Comparison of ENCODE assay signal across 27 mouse cellular contexts in the genomic region with DNA sequence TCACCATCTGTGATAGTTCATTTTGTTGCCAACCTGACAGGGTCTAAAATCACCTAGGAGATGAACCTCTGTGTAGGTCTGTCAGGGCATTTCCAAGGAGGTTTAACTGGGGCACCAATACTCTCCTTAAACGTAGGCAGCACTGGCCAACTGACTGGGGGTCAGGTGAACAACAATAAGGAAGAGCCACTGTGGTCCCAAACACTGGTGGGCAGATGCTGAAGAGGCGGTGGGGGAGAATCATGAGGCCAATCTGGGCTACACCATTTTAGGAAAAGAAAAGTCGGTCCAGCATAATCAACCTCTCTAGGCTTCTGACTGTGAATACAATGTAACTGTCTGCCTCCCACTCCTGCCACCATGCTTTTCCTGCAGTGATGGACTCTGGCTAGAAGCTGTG. TPM values are rescaled to one million over a fixed set of nuclear protein-coding genes. Genes with fewer than 3 reads are reported as not detected.
DNase-seq lines count a peak whose midpoint lies in the region; ATAC-seq and TF ChIP-seq lines count a peak whose summit lies in the region.
"Had no signal": no experiment of that assay in that cellular context is flagged by ENCODE, and none has a peak within 500 bp of the region (broad histone marks: within the 10 kb centered on the region; RNA-seq: fewer than 3 reads in every experiment).

No protein-coding gene starts in this region.

- 84% methylated on average over 3 of the region's 3 CpGs for WGBS in intestine, postnatal 0 days

- H3K4me3 ChIP-seq in left cerebral cortex, adult 2 months, result no peak overlapping the region
- H3K4me3 ChIP-seq in layer of hippocampus, adult 2 months, result no peak overlapping the region
- no peak overlapping the region for H3K4me3 ChIP-seq in intestine, postnatal 0 days (ENCODE audit: low read depth, low read length)
- H3K4me3 ChIP-seq: embryonic facial prominence, embryonic 15.5 days; heart, adult 2 months; heart, embryonic 15.5 days; limb, embryonic 15.5 days had no signal

- no peaks in the 10 kb centered on the region for H3K4me1 ChIP-seq in intestine, postnatal 0 days (replicated peaks; ENCODE audit: control insufficient read depth, insufficient read depth, low read length)
- H3K4me1 ChIP-seq: embryonic facial prominence, embryonic 15.5 days; heart, embryonic 15.5 days; limb, embryonic 15.5 days had no signal

- no peak overlapping the region for H3K9ac ChIP-seq in intestine, postnatal 0 days (ENCODE audit: low read depth, low read length)
- H3K9ac ChIP-seq: embryonic facial prominence, embryonic 15.5 days; forebrain, postnatal 0 days; heart, embryonic 15.5 days; limb, embryonic 15.5 days had no signal

- H3K27me3 ChIP-seq in intestine, postnatal 0 days (replicated peaks; ENCODE audit: control insufficient read depth, insufficient read depth, low read length), result no peaks in the 10 kb centered on the region
- H3K27me3 ChIP-seq: embryonic facial prominence, embryonic 15.5 days; heart, embryonic 15.5 days; limb, embryonic 15.5 days had no signal

- peak overlapping the region; percentile 32; the same call in 1 of the 2 replicates for H3K27ac ChIP-seq in left cerebral cortex, adult 2 months
- peak overlapping the region; percentile 83 for H3K27ac ChIP-seq in layer of hippocampus, adult 2 months
- no peak overlapping the region for H3K27ac ChIP-seq in intestine, postnatal 0 days (ENCODE audit: low read depth, low read length)
- H3K27ac ChIP-seq: embryonic facial prominence, embryonic 15.5 days; heart, adult 2 months; heart, embryonic 15.5 days; kidney, postnatal 0 days; limb, embryonic 15.5 days; stomach, postnatal 0 days had no signal

- no peaks in the 10 kb centered on the region for H3K36me3 ChIP-seq in intestine, postnatal 0 days (ENCODE audit: control insufficient read depth, insufficient read depth)
- H3K36me3 ChIP-seq: embryonic facial prominence, embryonic 15.5 days; heart, embryonic 15.5 days; limb, embryonic 15.5 days had no signal

- ATAC-seq in intestine, postnatal 0 days, result no peak
- ATAC-seq in megakaryocyte, adult 5-6 weeks (ENCODE audit: poor library complexity, severe bottlenecking), result no peak
- ATAC-seq: forebrain, postnatal 0 days; hindbrain, embryonic 16.5 days; intestine, embryonic 16.5 days had no signal

- DNase-seq in left cerebral cortex, adult 2 months (ENCODE audit: extremely low spot score in 1 of 2, low spot score in 2 of 2), result peak in 1 of 2 experiments; percentile 30
- no peak for DNase-seq in left cerebral cortex, postnatal 4 days
- peak; percentile 37 to 50 for DNase-seq in layer of hippocampus, adult 2 months (ENCODE audit: low spot score in 2 of 2)
- DNase-seq in layer of hippocampus, postnatal 36 days, result peak; percentile 42 to 64
- peak; percentile 14 to 44 for DNase-seq in right cerebral cortex, postnatal 36 days (ENCODE audit: low spot score in 2 of 2)
- DNase-seq in lung, postnatal 25 days (ENCODE audit: low spot score), result no peak
- DNase-seq: adrenal gland, postnatal 25 days; cerebellum, adult 11-12 months; cerebellum, postnatal 25 days; forebrain, postnatal 0 days; heart, adult 2 months; lung, postnatal 36 days; thymus, postnatal 14 days had no signal

- no peak overlapping the region for H3K4me2 ChIP-seq in intestine, postnatal 0 days (replicated peaks; ENCODE audit: low read depth)
- H3K4me2 ChIP-seq: embryonic facial prominence, embryonic 15.5 days; heart, embryonic 15.5 days; limb, embryonic 15.5 days had no signal

- no peak for TF ChIP-seq CTCF in left cerebral cortex, adult 2 months (IDR thresholded peaks at IDR 0.05)
- no peak for TF ChIP-seq CTCF in layer of hippocampus, adult 2 months (conservative IDR thresholded peaks at IDR 0.05)
- no peak for TF ChIP-seq CTCF in intestine, postnatal 0 days (IDR thresholded peaks at IDR 0.05; ENCODE audit: low read depth)

- intact Hi-C loops in left cerebral cortex, adult 2 months (cut with DNase I), result no loop called here
- intact Hi-C loops in left cerebral cortex, postnatal 4 days (cut with DNase I), result no loop called here

- H3K9me3 ChIP-seq in intestine, postnatal 0 days (ENCODE audit: control insufficient read depth), result no peaks in the 10 kb centered on the region
- H3K9me3 ChIP-seq: embryonic facial prominence, embryonic 15.5 days; heart, embryonic 15.5 days; limb, embryonic 15.5 days had no signal

RNA-seq across cellular contexts. Expression of gene Pdyn, which starts 40.9 kb away (rescaled TPM):
- total RNA-seq in left cerebral cortex, adult 2 months (2021), result 10 to 100 TPM; 29.6 to 33.9 TPM
- total RNA-seq in left cerebral cortex, postnatal 4 days (2021), result 1 to 10 TPM; 8.6 to 9.1 TPM
- 10 to 100 TPM; 12.0 to 16.9 TPM for total RNA-seq in layer of hippocampus, adult 2 months (2021)
- total RNA-seq in layer of hippocampus, postnatal 36 days (2021), result 10 to 100 TPM; 13.1 to 14.2 TPM
- 1.2 and 1.5 TPM in 2 replicates for polyA plus RNA-seq in intestine, postnatal 0 days (2015; fragmentation: Nextera tagmentation; extraction: Ambion mirVana)
- total RNA-seq in megakaryocyte, adult 5-6 weeks (2015), result not detected in 2 replicates
- not detected in 2 replicates for total RNA-seq in megakaryocyte, adult 5-6 weeks (2017)
- total RNA-seq: CH12.LX; gastrocnemius, adult 8-10 months; heart, adult 2 months; hematopoietic stem cell, adult 5-6 weeks; MEL had no signal
- polyA plus RNA-seq: embryonic facial prominence, embryonic 15.5 days; heart, adult 2 months; liver, embryonic 16.5 days had no signal

RNA-seq across cellular contexts. Expression of gene Stk35, which starts 59.8 kb away (rescaled TPM):
- 10 to 100 TPM; 33.5 to 37.1 TPM for total RNA-seq in left cerebral cortex, adult 2 months (2021)
- 10 to 100 TPM; 24.7 to 27.3 TPM for total RNA-seq in left cerebral cortex, postnatal 4 days (2021)
- 10 to 100 TPM; 28.0 to 33.5 TPM for total RNA-seq in layer of hippocampus, adult 2 months (2021)
- total RNA-seq in layer of hippocampus, postnatal 36 days (2021), result 10 to 100 TPM; 27.7 to 30.2 TPM
- polyA plus RNA-seq in intestine, postnatal 0 days (2015; fragmentation: Nextera tagmentation; extraction: Ambion mirVana), result 5.0 and 5.7 TPM in 2 replicates
- total RNA-seq in megakaryocyte, adult 5-6 weeks (2015), result 16.8 and 18.7 TPM in 2 replicates
- 6.5 and 10.9 TPM in 2 replicates for total RNA-seq in megakaryocyte, adult 5-6 weeks (2017)

Comparison
In these comparisons a context has a peak if more than half of its experiments do, and no peak if none do; other contexts are left out.
1. DNase-seq: peak in layer of hippocampus, adult 2 months (2 of 2), layer of hippocampus, postnatal 36 days (2 of 2) and right cerebral cortex, postnatal 36 days (2 of 2); none in left cerebral cortex, postnatal 4 days (single experiment) and lung, postnatal 25 days (single experiment).
2. RNA of gene Pdyn, which starts 40.9 kb away (total RNA-seq): 29.6 to 33.9 TPM in left cerebral cortex, adult 2 months, 12.0 to 16.9 TPM in layer of hippocampus, adult 2 months, 13.1 to 14.2 TPM in layer of hippocampus, postnatal 36 days and 8.6 to 9.1 TPM in left cerebral cortex, postnatal 4 days; not detected in megakaryocyte, adult 5-6 weeks; every median in the first group is over 4 times any median in the second.